Mouse (Mus musculus) midbrain, postnatal 0 days (tissue): ENCODE measurements at regions not wholly inside any gene's neighbourhood (a gene's known extent, or its start where the extent isn't known, plus 50 kb on each side); places are given as distances from the start of the nearest gene placed in this dataset.

Source experiments
- ATAC-seq: fragments of 200-750 bp; cut with Nextera tagmentation; 2 replicates; pipeline ENCODE4 v1.8.0; 2017; ENCODE audit warnings: moderate number of reproducible peaks, mild to moderate bottlenecking, moderate TSS enrichment, moderate library complexity; ENCODE audit not compliant: low FRiP score
- DNase-seq: peaks from one replicate; pipeline ENCODE4 v3.0.0-alpha.2; 2015; ENCODE audit warnings: low spot score
- H3K27ac ChIP-seq: fragments of 300-500 bp; sonication (generic); 2 replicates; pipeline ENCODE4 v1.5.1; 2014; ENCODE audit warnings: low read depth, mild to moderate bottlenecking, low read length, mixed read lengths
- H3K27me3 ChIP-seq: fragments of 300-500 bp; sonication (generic); 2 replicates; pipeline ENCODE4 v1.6.1; 2014; ENCODE audit warnings: low read length, control low read depth, mixed read lengths; ENCODE audit not compliant: insufficient read depth
- H3K36me3 ChIP-seq: fragments of 300-500 bp; sonication (generic); 2 replicates; pipeline ENCODE4 v1.6.1; 2014; ENCODE audit warnings: low read length, control low read depth, mixed read lengths; ENCODE audit not compliant: insufficient read depth
- H3K4me1 ChIP-seq: fragments of 300-500 bp; sonication (generic); 2 replicates; pipeline ENCODE4 v1.6.1; 2014; ENCODE audit warnings: mild to moderate bottlenecking, control low read depth, antibody characterized with exemption, low read length, mixed read lengths; ENCODE audit not compliant: insufficient read depth
- H3K4me2 ChIP-seq: fragments of 300-500 bp; sonication (generic); 2 replicates; pipeline ENCODE4 v1.6.1; 2014; ENCODE audit warnings: low read depth, mild to moderate bottlenecking, low read length, mixed read lengths; ENCODE audit not compliant: poor library complexity, severe bottlenecking
- H3K4me3 ChIP-seq: fragments of 300-500 bp; sonication (generic); 2 replicates; pipeline ENCODE4 v1.5.1; 2014; ENCODE audit warnings: low read depth, mild to moderate bottlenecking, low read length, moderate library complexity
- H3K9ac ChIP-seq: fragments of 300-500 bp; sonication (generic); replicated peaks from 2 replicates; pipeline ENCODE4 v1.6.1; 2014; ENCODE audit warnings: mild to moderate bottlenecking, low read length, moderate library complexity, mixed read lengths; ENCODE audit not compliant: poor library complexity, severe bottlenecking
- H3K9me3 ChIP-seq: fragments of 300-500 bp; sonication (generic); 2 replicates; pipeline ENCODE4 v1.6.1; 2016; ENCODE audit warnings: low read length, control low read depth
- CTCF ChIP-seq: IDR thresholded peaks from 2 replicates; pipeline ENCODE4 v1.5.1; 2016; ENCODE audit warnings: antibody characterized with exemption, mild to moderate bottlenecking
- WGBS: fragments of 180-500 bp; shearing (Covaris S2); extraction: QIAGEN DNeasy Blood & Tissue Kit; methylation state at CpG from one replicate; pipeline ENCODE4 v1.1.7; 2014; 5-methylcytosine and 5-hydroxymethylcytosine counted together

- no peaks in the 10 kb centered on the region for H3K27me3 ChIP-seq
- H3K4me1 ChIP-seq: no peaks in the 10 kb centered on the region
- 72% methylated on average over 10 of the region's 10 CpGs for WGBS
- no peaks in the 10 kb centered on the region for H3K9me3 ChIP-seq
- H3K4me2 ChIP-seq: no peak overlapping the region
- no peak overlapping the region for H3K27ac ChIP-seq
- DNase-seq (peak; percentile 80), ATAC-seq (peak; percentile 41; the same call in 1 of the 2 replicates)
- no peaks in the 10 kb centered on the region for H3K36me3 ChIP-seq
- no peak overlapping the region for H3K9ac ChIP-seq
- no peak overlapping the region for H3K4me3 ChIP-seq
- no peak for TF ChIP-seq CTCF
Observed at GRCm38 (mm10) chr2:48634456-48635174, 179.3 kb upstream of the Acvr2a start.

GRCm38 (mm10) chr2:48636108-48636507 is 177.8 kb upstream of the Acvr2a start:
- Histone ChIP-seq H3K27me3 (no peaks in the 10 kb centered on the region), H3K4me2 (no peak overlapping the region), H3K9ac (no peak overlapping the region), H3K27ac (no peak overlapping the region), H3K4me3 (no peak overlapping the region), H3K4me1 (no peaks in the 10 kb centered on the region), H3K36me3 (no peaks in the 10 kb centered on the region), H3K9me3 (no peaks in the 10 kb centered on the region)
- no peak for TF ChIP-seq CTCF
- DNase-seq: no peak
- ATAC-seq: no peak
- 68% methylated on average over 2 of the region's 2 CpGs for WGBS

- Histone ChIP-seq H3K4me1 (no peaks in the 10 kb centered on the region), H3K9ac (no peak overlapping the region), H3K27ac (no peak overlapping the region), H3K27me3 (no peaks in the 10 kb centered on the region), H3K4me2 (no peak overlapping the region), H3K9me3 (no peaks in the 10 kb centered on the region), H3K36me3 (no peaks in the 10 kb centered on the region), H3K4me3 (no peak overlapping the region)
- 86% methylated on average over 3 of the region's 3 CpGs for WGBS
- no peak for DNase-seq
- no peak for TF ChIP-seq CTCF
- no peak for ATAC-seq
Observed at GRCm38 (mm10) chr2:48644114-48644513, 169.8 kb upstream of the Acvr2a start.

GRCm38 (mm10) chr2:48650281-48650680 is 163.6 kb upstream of the Acvr2a start:
- WGBS: 67% methylated on average over 2 of the region's 2 CpGs
- ATAC-seq (no peak), DNase-seq (no peak)
- no peaks in the 10 kb centered on the region for H3K4me1 ChIP-seq
- H3K4me3 ChIP-seq: no peak overlapping the region
- H3K9me3 ChIP-seq: no peaks in the 10 kb centered on the region
- H3K4me2 ChIP-seq: no peak overlapping the region
- no peak for TF ChIP-seq CTCF
- H3K36me3 ChIP-seq: no peaks in the 10 kb centered on the region
- H3K9ac ChIP-seq: no peak overlapping the region
- H3K27me3 ChIP-seq: no peaks in the 10 kb centered on the region
- H3K27ac ChIP-seq: no peak overlapping the region

GRCm38 (mm10) chr2:48661222-48661621 is 152.7 kb upstream of the Acvr2a start:
- 38% methylated on average over 1 of the region's 1 CpGs for WGBS
- Histone ChIP-seq H3K4me2 (no peak overlapping the region), H3K27ac (no peak overlapping the region), H3K27me3 (no peaks in the 10 kb centered on the region), H3K9ac (no peak overlapping the region), H3K36me3 (no peaks in the 10 kb centered on the region), H3K9me3 (no peaks in the 10 kb centered on the region), H3K4me1 (no peaks in the 10 kb centered on the region), H3K4me3 (no peak overlapping the region)
- no peak for ATAC-seq
- no peak for TF ChIP-seq CTCF
- no peak for DNase-seq

- no peak overlapping the region for H3K4me2 ChIP-seq
- WGBS: 72% methylated on average over 2 of the region's 2 CpGs
Observed at GRCm38 (mm10) chr2:48665103-48665502, 148.8 kb upstream of the Acvr2a start.

More at GRCm38 (mm10) chr2:48665103-48665502, 148.8 kb upstream of the Acvr2a start:
- Histone ChIP-seq H3K9me3 (no peaks in the 10 kb centered on the region), H3K9ac (no peak overlapping the region), H3K27me3 (no peaks in the 10 kb centered on the region), H3K4me1 (no peaks in the 10 kb centered on the region), H3K4me3 (no peak overlapping the region), H3K27ac (no peak overlapping the region), H3K36me3 (no peaks in the 10 kb centered on the region)
- no peak for DNase-seq
- no peak for ATAC-seq
- no peak for TF ChIP-seq CTCF
